Mouse (Mus musculus): ENCODE measurements around the gene Atf6b. TPM values are rescaled to one million over a fixed set of nuclear protein-coding genes. Genes with fewer than 3 reads are reported as not detected.
A peak's percentile ranks its signal among the peaks of the same experiment; 100 is the strongest.

The Atf6b gene
- polyA plus RNA-seq, 1 experiment from 2014 or later, result 84.7 TPM

GRCm38 (mm10) chr17:34652546-34652945 is 5.6 kb downstream of the Atf6b start:
- ATAC-seq (ENCODE audit: low FRiP score), result no peak

GRCm38 (mm10) chr17:34652985-34653384 is 6.0 kb downstream of the Atf6b start:
- no peak overlapping the region for H3K9ac ChIP-seq
- H3K4me3 ChIP-seq (replicated peaks; ENCODE audit: low read length), result no peak overlapping the region
- H3K36me3 ChIP-seq (replicated peaks; ENCODE audit: control insufficient read depth, insufficient read depth), result peaks cover 55% of the 10 kb centered on the region
- no peaks in the 10 kb centered on the region for H3K27me3 ChIP-seq (ENCODE audit: control insufficient read depth, insufficient read depth, low read length)
- H3K9me3 ChIP-seq (ENCODE audit: control insufficient read depth, low read length), result no peaks in the 10 kb centered on the region
- no peak overlapping the region for H3K4me2 ChIP-seq (replicated peaks)
- no peak overlapping the region for H3K27ac ChIP-seq
- 95% methylated on average over 8 of the region's 8 CpGs for WGBS
- peaks cover 7% of the 10 kb centered on the region for H3K4me1 ChIP-seq (replicated peaks; ENCODE audit: control insufficient read depth, insufficient read depth, low read length)
- DNase-seq (ENCODE audit: low spot score), result no peak
- no peak for ATAC-seq (ENCODE audit: low FRiP score)

More at GRCm38 (mm10) chr17:34652546-34652945, 5.6 kb downstream of the Atf6b start:
- no peak overlapping the region for H3K27ac ChIP-seq
- no peak overlapping the region for H3K4me2 ChIP-seq (replicated peaks)
- no peak overlapping the region for H3K4me3 ChIP-seq (replicated peaks; ENCODE audit: low read length)
- H3K9ac ChIP-seq, result no peak overlapping the region
- no peaks in the 10 kb centered on the region for H3K9me3 ChIP-seq (ENCODE audit: control insufficient read depth, low read length)
- no peaks in the 10 kb centered on the region for H3K27me3 ChIP-seq (ENCODE audit: control insufficient read depth, insufficient read depth, low read length)
- peaks cover 55% of the 10 kb centered on the region for H3K36me3 ChIP-seq (replicated peaks; ENCODE audit: control insufficient read depth, insufficient read depth)
- 93% methylated on average over 10 of the region's 10 CpGs for WGBS
- DNase-seq (ENCODE audit: low spot score), result no peak
- peaks cover 11% of the 10 kb centered on the region for H3K4me1 ChIP-seq (replicated peaks; ENCODE audit: control insufficient read depth, insufficient read depth, low read length)

GRCm38 (mm10) chr17:34653746-34654285 is 6.9 kb downstream of the Atf6b start:
- Histone ChIP-seq H3K4me2 (replicated peaks) (no peak overlapping the region), H3K27ac (no peak overlapping the region), H3K9me3 (ENCODE audit: control insufficient read depth, low read length) (no peaks in the 10 kb centered on the region), H3K27me3 (ENCODE audit: control insufficient read depth, insufficient read depth, low read length) (no peaks in the 10 kb centered on the region), H3K9ac (no peak overlapping the region), H3K4me1 (replicated peaks; ENCODE audit: control insufficient read depth, insufficient read depth, low read length) (no peaks in the 10 kb centered on the region), H3K4me3 (replicated peaks; ENCODE audit: low read length) (no peak overlapping the region), H3K36me3 (replicated peaks; ENCODE audit: control insufficient read depth, insufficient read depth) (peaks cover 51% of the 10 kb centered on the region)
- ATAC-seq (ENCODE audit: low FRiP score) (no peak), DNase-seq (ENCODE audit: low spot score) (peak; percentile 72)
- 65% methylated on average over 9 of the region's 9 CpGs for WGBS

- Histone ChIP-seq H3K27ac (no peak overlapping the region), H3K4me3 (replicated peaks; ENCODE audit: low read length) (no peak overlapping the region), H3K36me3 (replicated peaks; ENCODE audit: control insufficient read depth, insufficient read depth) (peaks cover 45% of the 10 kb centered on the region), H3K9me3 (ENCODE audit: control insufficient read depth, low read length) (no peaks in the 10 kb centered on the region), H3K27me3 (ENCODE audit: control insufficient read depth, insufficient read depth, low read length) (no peaks in the 10 kb centered on the region), H3K4me2 (replicated peaks) (no peak overlapping the region), H3K4me1 (replicated peaks; ENCODE audit: control insufficient read depth, insufficient read depth, low read length) (no peaks in the 10 kb centered on the region), H3K9ac (no peak overlapping the region)
- ATAC-seq (ENCODE audit: low FRiP score), result no peak
- no peak for DNase-seq (ENCODE audit: low spot score)
- 91% methylated on average over 13 of the region's 13 CpGs for WGBS
These were observed 7.4 kb downstream of the Atf6b start for GRCm38 (mm10) chr17:34654392-34654791.

GRCm38 (mm10) chr17:34655160-34655559 is 8.2 kb downstream of the Atf6b start:
- WGBS, result 87% methylated on average over 7 of the region's 7 CpGs
- ATAC-seq (ENCODE audit: low FRiP score) (no peak), DNase-seq (ENCODE audit: low spot score) (no peak)
- H3K9ac ChIP-seq, result no peak overlapping the region
- no peak overlapping the region for H3K4me3 ChIP-seq (replicated peaks; ENCODE audit: low read length)
- H3K9me3 ChIP-seq (ENCODE audit: control insufficient read depth, low read length), result no peaks in the 10 kb centered on the region
- H3K4me2 ChIP-seq (replicated peaks), result no peak overlapping the region
- no peaks in the 10 kb centered on the region for H3K4me1 ChIP-seq (replicated peaks; ENCODE audit: control insufficient read depth, insufficient read depth, low read length)
- peaks cover 37% of the 10 kb centered on the region for H3K36me3 ChIP-seq (replicated peaks; ENCODE audit: control insufficient read depth, insufficient read depth)
- no peak overlapping the region for H3K27ac ChIP-seq
- H3K27me3 ChIP-seq (ENCODE audit: control insufficient read depth, insufficient read depth, low read length), result 0 out of 2 replicates have a peak, but pooled peaks cover under 1% of the 10 kb centered on the region

GRCm38 (mm10) chr17:34655581-34655991 is 8.6 kb downstream of the Atf6b start:
- H3K27ac ChIP-seq, result 0 out of 2 replicates have a peak overlapping the region, but pooled peaks have one; percentile 26
- no peak overlapping the region for H3K4me3 ChIP-seq (replicated peaks; ENCODE audit: low read length)
- 63% methylated on average over 4 of the region's 4 CpGs for WGBS
- no peaks in the 10 kb centered on the region for H3K4me1 ChIP-seq (replicated peaks; ENCODE audit: control insufficient read depth, insufficient read depth, low read length)
- no peak for DNase-seq (ENCODE audit: low spot score)
- no peaks in the 10 kb centered on the region for H3K9me3 ChIP-seq (ENCODE audit: control insufficient read depth, low read length)
- peaks cover 4% of the 10 kb centered on the region; the same call in 1 of the 2 replicates for H3K27me3 ChIP-seq (ENCODE audit: control insufficient read depth, insufficient read depth, low read length)
- ATAC-seq (ENCODE audit: low FRiP score), result peak; percentile 38; the same call in 1 of the 2 replicates
- H3K4me2 ChIP-seq (replicated peaks), result no peak overlapping the region
- H3K9ac ChIP-seq, result no peak overlapping the region
- peaks cover 33% of the 10 kb centered on the region for H3K36me3 ChIP-seq (replicated peaks; ENCODE audit: control insufficient read depth, insufficient read depth)

GRCm38 (mm10) chr17:34656666-34657065 is 9.7 kb downstream of the Atf6b start:
- Histone ChIP-seq H3K9me3 (ENCODE audit: control insufficient read depth, low read length) (no peaks in the 10 kb centered on the region), H3K36me3 (replicated peaks; ENCODE audit: control insufficient read depth, insufficient read depth) (peaks cover 22% of the 10 kb centered on the region), H3K27me3 (ENCODE audit: control insufficient read depth, insufficient read depth, low read length) (peaks cover 15% of the 10 kb centered on the region), H3K4me1 (replicated peaks; ENCODE audit: control insufficient read depth, insufficient read depth, low read length) (no peaks in the 10 kb centered on the region), H3K4me2 (replicated peaks) (no peak overlapping the region), H3K27ac (no peak overlapping the region), H3K4me3 (replicated peaks; ENCODE audit: low read length) (no peak overlapping the region), H3K9ac (no peak overlapping the region)
- no peak for DNase-seq (ENCODE audit: low spot score)
- ATAC-seq (ENCODE audit: low FRiP score), result no peak
- WGBS, result 30% methylated on average over 8 of the region's 8 CpGs

- WGBS, result 53% methylated on average over 2 of the region's 2 CpGs
These were observed 10.3 kb downstream of the Atf6b start for GRCm38 (mm10) chr17:34657271-34657670.

GRCm38 (mm10) chr17:34658145-34658544 is 11.2 kb downstream of the Atf6b start:
- no peak overlapping the region for H3K27ac ChIP-seq
- H3K4me2 ChIP-seq (replicated peaks), result no peak overlapping the region
- H3K36me3 ChIP-seq (replicated peaks; ENCODE audit: control insufficient read depth, insufficient read depth), result peaks cover 7% of the 10 kb centered on the region
- no peaks in the 10 kb centered on the region for H3K9me3 ChIP-seq (ENCODE audit: control insufficient read depth, low read length)
- 93% methylated on average over 2 of the region's 2 CpGs for WGBS
- no peak overlapping the region for H3K4me3 ChIP-seq (replicated peaks; ENCODE audit: low read length)
- no peaks in the 10 kb centered on the region for H3K4me1 ChIP-seq (replicated peaks; ENCODE audit: control insufficient read depth, insufficient read depth, low read length)
- peaks cover 15% of the 10 kb centered on the region for H3K27me3 ChIP-seq (ENCODE audit: control insufficient read depth, insufficient read depth, low read length)
- ATAC-seq (ENCODE audit: low FRiP score) (no peak), DNase-seq (ENCODE audit: low spot score) (no peak)
- no peak overlapping the region for H3K9ac ChIP-seq

More at GRCm38 (mm10) chr17:34657271-34657670, 10.3 kb downstream of the Atf6b start:
- no peak overlapping the region for H3K4me2 ChIP-seq (replicated peaks)
- ATAC-seq (ENCODE audit: low FRiP score) (no peak), DNase-seq (ENCODE audit: low spot score) (no peak)
- no peaks in the 10 kb centered on the region for H3K4me1 ChIP-seq (replicated peaks; ENCODE audit: control insufficient read depth, insufficient read depth, low read length)
- H3K36me3 ChIP-seq (replicated peaks; ENCODE audit: control insufficient read depth, insufficient read depth), result peaks cover 16% of the 10 kb centered on the region
- no peak overlapping the region for H3K9ac ChIP-seq
- H3K9me3 ChIP-seq (ENCODE audit: control insufficient read depth, low read length), result no peaks in the 10 kb centered on the region
- H3K27me3 ChIP-seq (ENCODE audit: control insufficient read depth, insufficient read depth, low read length), result peaks cover 15% of the 10 kb centered on the region
- H3K4me3 ChIP-seq (replicated peaks; ENCODE audit: low read length), result no peak overlapping the region
- no peak overlapping the region for H3K27ac ChIP-seq

GRCm38 (mm10) chr17:34658591-34658990 is 11.6 kb downstream of the Atf6b start:
- Histone ChIP-seq H3K27me3 (ENCODE audit: control insufficient read depth, insufficient read depth, low read length) (peaks cover 15% of the 10 kb centered on the region), H3K27ac (no peak overlapping the region), H3K4me1 (replicated peaks; ENCODE audit: control insufficient read depth, insufficient read depth, low read length) (no peaks in the 10 kb centered on the region), H3K9me3 (ENCODE audit: control insufficient read depth, low read length) (no peaks in the 10 kb centered on the region), H3K36me3 (replicated peaks; ENCODE audit: control insufficient read depth, insufficient read depth) (peaks cover 3% of the 10 kb centered on the region; the same call in 1 of the 2 replicates), H3K9ac (no peak overlapping the region), H3K4me3 (replicated peaks; ENCODE audit: low read length) (no peak overlapping the region), H3K4me2 (replicated peaks) (no peak overlapping the region)
- 90% methylated on average over 3 of the region's 3 CpGs for WGBS
- DNase-seq (ENCODE audit: low spot score), result no peak
- no peak for ATAC-seq (ENCODE audit: low FRiP score)
